Mouse (Mus musculus) left cerebral cortex, adult 2 months (tissue): Measurements from ENCODE around the gene Pmpca. TPM values are rescaled to one million over a fixed set of nuclear protein-coding genes. Genes with fewer than 3 reads are reported as not detected.

Experiments used
- DNase-seq, 2 experiments: peaks; one replicate each; pipeline ENCODE4 v3.0.0; 2021 to 2022; ENCODE audit warnings: low spot score in 2 of 2, mixed read lengths in 1 of 2; ENCODE audit errors: extremely low spot score in 1 of 2
- H3K27ac ChIP-seq: fragments of 200-600 bp; 2 replicates; pipeline ENCODE4 v1.8.1; 2022
- H3K4me3 ChIP-seq: fragments of 200-600 bp; 2 replicates; pipeline ENCODE4 v1.8.1; 2022
- CTCF ChIP-seq: fragments of 200-600 bp; IDR thresholded peaks from 2 replicates; pipeline ENCODE4 v1.8.1; 2022; ENCODE audit warnings: antibody characterized with exemption, mild to moderate bottlenecking, moderate library complexity
- intact Hi-C: fragments of 180-260 bp; cut with DNase I; formaldehyde crosslinking; loops from one replicate; pipeline ENCODE4 v1.15.1; 2025
- total RNA-seq, 2 experiments: library from RNA; stranded (reverse); gene quantifications; 2 replicates each; pipeline ENCODE4 v1.2.3; 2021

The Pmpca gene
- total RNA-seq, 2 experiments from 2014 or later, result 93.6 to 94.4 TPM

DNA sequence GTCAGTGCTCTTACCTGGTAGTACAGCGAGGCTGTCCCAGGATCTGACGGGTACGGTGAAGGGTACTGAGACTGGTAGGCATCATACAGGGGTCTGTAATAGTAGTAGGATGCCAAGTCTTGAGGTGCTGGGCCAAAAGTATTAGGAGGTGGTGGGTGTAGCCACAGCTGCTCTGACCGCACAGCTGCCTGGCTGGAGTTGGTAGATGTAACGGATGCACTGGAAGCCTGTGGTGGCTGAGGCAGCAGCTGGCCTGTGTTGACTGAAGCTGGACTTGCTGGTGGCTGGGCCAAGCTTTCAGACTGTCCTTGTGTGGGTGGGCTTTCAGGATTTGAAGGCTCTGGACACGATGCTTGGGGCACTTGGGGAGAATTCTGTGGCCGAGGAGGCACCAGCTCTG, 49.2 kb downstream of the Pmpca start:
- Histone ChIP-seq H3K4me3 (no peak overlapping the region), H3K27ac (no peak overlapping the region; the same call in 1 of the 2 replicates)
- intact Hi-C loops, result no loop called here
- no peak for TF ChIP-seq CTCF
- DNase-seq, result no peak

GRCm38 (mm10) chr2:26439671-26440070, 50.5 kb downstream of the Pmpca start:
- TF ChIP-seq CTCF, result no peak
- no peak for DNase-seq
- intact Hi-C loops, result no loop called here
- no peak overlapping the region for H3K27ac ChIP-seq
- no peak overlapping the region for H3K4me3 ChIP-seq

GRCm38 (mm10) chr2:26441261-26441660, 52.1 kb downstream of the Pmpca start:
- no peak for DNase-seq
- intact Hi-C loops, result no loop called here
- Histone ChIP-seq H3K27ac (no peak overlapping the region), H3K4me3 (no peak overlapping the region)
- no peak for TF ChIP-seq CTCF

- TF ChIP-seq CTCF, result no peak
- H3K4me3 ChIP-seq, result no peak overlapping the region
- no peak overlapping the region for H3K27ac ChIP-seq
- intact Hi-C loops, result no loop called here
- no peak for DNase-seq
Measured at GRCm38 (mm10) chr2:26441688-26442087, 52.5 kb downstream of the Pmpca start.

DNA sequence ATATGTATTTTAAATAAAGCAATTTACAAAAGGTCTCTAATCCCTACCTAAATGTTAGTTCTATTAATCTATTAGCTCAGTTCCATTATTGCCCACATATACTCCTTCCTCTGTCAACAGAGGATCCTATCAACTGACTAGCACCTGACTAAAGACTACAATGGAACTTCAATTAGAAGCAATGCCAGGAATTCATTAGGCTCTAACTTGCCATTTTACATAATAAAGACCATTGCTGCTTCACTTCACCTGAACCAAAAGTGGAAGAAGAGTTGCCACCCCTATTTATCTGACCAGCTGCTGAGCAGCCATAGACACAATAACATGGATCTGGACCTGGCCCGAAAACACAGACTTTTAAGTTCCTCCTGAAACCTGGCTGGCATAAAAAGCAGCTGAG, 53.7 kb downstream of the Pmpca start:
- Histone ChIP-seq H3K4me3 (no peak overlapping the region), H3K27ac (no peak overlapping the region)
- no peak for TF ChIP-seq CTCF
- DNase-seq, result no peak
- intact Hi-C loops, result no loop called here

- intact Hi-C loops, result no loop called here
- TF ChIP-seq CTCF, result no peak
- Histone ChIP-seq H3K4me3 (peak overlapping the region; percentile 71), H3K27ac (no peak overlapping the region)
- no peak for DNase-seq
Measured at GRCm38 (mm10) chr2:26443876-26444275, 54.7 kb downstream of the Pmpca start.

DNA sequence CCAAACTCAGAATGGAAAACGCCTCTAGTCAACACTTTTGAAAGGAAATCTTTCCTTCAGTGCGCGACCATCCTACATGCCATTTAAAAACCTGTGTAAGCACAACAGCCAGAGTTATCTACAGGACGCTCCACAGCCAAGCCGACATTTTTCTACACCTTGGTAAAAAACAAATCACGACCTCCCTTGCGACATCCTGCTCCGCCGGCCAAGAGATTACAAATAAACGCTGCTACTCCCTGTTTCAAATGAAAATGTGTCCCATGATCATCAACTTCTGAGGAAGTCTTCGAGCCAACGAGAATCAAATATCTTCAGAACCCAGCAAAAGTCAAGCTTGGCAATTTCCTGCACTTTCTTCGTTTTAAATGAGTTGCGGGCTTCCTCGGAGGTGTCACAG, 55.2 kb downstream of the Pmpca start:
- no peak for TF ChIP-seq CTCF
- H3K27ac ChIP-seq, result peak overlapping the region; percentile 87
- no peak for DNase-seq
- intact Hi-C loops, result no loop called here
- peak overlapping the region; percentile 71 for H3K4me3 ChIP-seq

DNA sequence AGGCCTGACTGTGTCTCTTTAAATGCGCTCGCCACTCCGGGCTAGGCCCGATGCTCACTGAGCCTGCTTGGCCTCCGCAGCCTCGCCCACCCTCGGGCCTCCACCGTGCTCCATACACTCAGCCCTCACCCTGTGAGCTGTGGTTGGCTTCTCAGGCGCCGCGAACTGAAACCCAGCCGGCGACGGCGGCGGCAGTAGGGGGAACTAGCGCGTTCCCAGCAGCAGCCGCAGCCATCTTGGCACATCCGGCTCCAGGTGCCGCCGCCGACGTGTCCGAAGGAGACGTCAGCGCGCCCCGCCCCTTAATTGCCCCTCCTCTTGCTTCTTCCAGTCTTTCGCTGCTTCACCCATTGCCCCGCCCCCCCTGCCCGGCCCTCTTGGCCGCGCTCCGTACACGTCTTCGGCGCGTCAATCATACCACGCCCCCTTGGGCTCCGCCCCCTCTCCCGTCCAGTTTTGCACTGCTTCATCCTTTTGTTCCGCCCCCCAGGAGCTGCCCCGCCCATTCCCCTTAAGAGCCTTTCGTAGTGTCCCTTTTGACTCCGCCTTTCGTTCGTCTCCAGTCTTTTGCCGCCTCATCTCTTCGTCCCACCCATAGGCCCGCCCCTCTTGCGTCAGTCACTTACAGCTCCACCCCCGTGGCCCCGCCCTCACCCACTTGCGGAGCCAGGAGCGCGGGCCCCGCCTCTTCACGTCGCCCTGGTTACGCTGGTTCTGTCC, 56.0 kb downstream of the Pmpca start, which contains the start of gene Sec16a:
TSS of gene Sec16a (minus strand) at position 271 of the 720 bp plus-strand sequence.
- peak within 1 kb of the TSS; percentile 86 for H3K4me3 ChIP-seq
- no peak for TF ChIP-seq CTCF
- peak within 1 kb of the TSS; percentile 91 for H3K27ac ChIP-seq
- DNase-seq, result peak; percentile 98 to 100
- intact Hi-C loops, result loop anchor here (5.0 kb wide), 2 partner anchors 192 to 457 kb away; partner anchors contain the start of gene Surf6

GRCm38 (mm10) chr2:26445666-26446445, 56.7 kb downstream of the Pmpca start:
- TF ChIP-seq CTCF, result peak; percentile 6
- intact Hi-C loops, result loop anchor here (5.0 kb wide), 2 partner anchors 191 to 456 kb away; partner anchors contain the start of gene Surf6
- Histone ChIP-seq H3K4me3 (peak overlapping the region; percentile 86), H3K27ac (peak overlapping the region; percentile 91)
- DNase-seq, result peak; percentile 89 to 94

DNA sequence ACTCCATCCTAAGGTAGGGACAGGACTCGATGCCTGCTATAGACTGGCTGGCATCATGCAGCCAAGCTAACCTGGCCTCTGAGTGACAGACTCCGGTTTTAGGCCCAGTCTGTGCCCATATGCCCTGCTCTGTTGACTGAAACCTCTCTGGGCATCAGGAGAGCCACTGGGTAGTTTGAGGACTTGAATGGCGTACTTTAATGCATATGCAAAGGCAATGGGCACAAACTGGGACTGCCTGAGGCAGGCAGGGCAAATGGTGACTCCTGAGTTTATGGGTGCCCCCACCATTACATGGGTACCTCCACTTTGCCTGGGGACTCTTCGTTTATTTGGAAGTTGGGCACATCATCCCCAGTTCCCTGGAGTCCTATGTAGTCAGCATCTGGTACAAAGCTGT, 57.5 kb downstream of the Pmpca start:
- peak overlapping the region; percentile 86 for H3K4me3 ChIP-seq
- H3K27ac ChIP-seq, result peak overlapping the region; percentile 91; the same call in 1 of the 2 replicates
- DNase-seq, result no peak
- no peak for TF ChIP-seq CTCF
- intact Hi-C loops, result loop anchor here (5.0 kb wide), 2 partner anchors 191 to 456 kb away; partner anchors contain the start of gene Surf6

Other genes starting within 250 kb of the Pmpca start
- gene Lhx3, start 181.1 kb upstream of the Pmpca start, total RNA-seq, result under 1 TPM; 0.27 to 0.35 TPM
- 10 to 100 TPM; 20.4 to 23.5 TPM for gene Qsox2, start 151.8 kb upstream of the Pmpca start, total RNA-seq
- gene Ccdc187, start 94.8 kb upstream of the Pmpca start, total RNA-seq, result 1 to 10 TPM in 1 of 2 experiments, under 1 TPM in 1; 0.79 to 2.4 TPM
- 10 to 100 TPM; 51.5 to 55.9 TPM for gene Gpsm1, start 73.8 kb upstream of the Pmpca start, total RNA-seq
- 10 to 100 TPM; 26.7 to 28.9 TPM for gene Dnlz, start 37.2 kb upstream of the Pmpca start, total RNA-seq
- gene Card9, start 28.4 kb upstream of the Pmpca start, total RNA-seq, result 1 to 10 TPM; 3.0 to 3.7 TPM
- gene Snapc4, start 8.7 kb upstream of the Pmpca start, total RNA-seq, result 10 to 100 TPM; 74.2 to 78.2 TPM
- gene Entr1, start within 50 bp of the Pmpca start, total RNA-seq, result 100 to 1,000 TPM; 152 to 164 TPM
- 10 to 100 TPM; 28.1 to 28.2 TPM for gene Inpp5e, start 19.9 kb downstream of the Pmpca start, total RNA-seq
- gene Sec16a, start 55.9 kb downstream of the Pmpca start, total RNA-seq, result 10 to 100 TPM; 50.6 to 50.9 TPM
- 10 to 100 TPM; 23.8 to 23.9 TPM for gene Notch1, start 127.3 kb downstream of the Pmpca start, total RNA-seq
- 10 to 100 TPM; 62.4 to 67.4 TPM for gene Egfl7, start 190.7 kb downstream of the Pmpca start, total RNA-seq
- gene Gm20532, start 197.3 kb downstream of the Pmpca start, total RNA-seq, result not detected
- 1 to 10 TPM; 1.3 to 1.8 TPM for gene Agpat2, start 215.1 kb downstream of the Pmpca start, total RNA-seq
- gene Fam69b, start 239.1 kb downstream of the Pmpca start, total RNA-seq, result 10 to 100 TPM; 72.4 to 78.9 TPM